Mouse (Mus musculus) bone marrow, adult 2 months (tissue): ENCODE results near the gene Gm9837. TPM values are rescaled to one million over a fixed set of nuclear protein-coding genes. Genes with fewer than 3 reads are reported as not detected.

Experiments
- H3K27ac ChIP-seq: fragments of 200-500 bp; 2 replicates; pipeline ENCODE4 v1.5.1; 2012; ENCODE audit warnings: low read depth, mild to moderate bottlenecking, control low read depth, inconsistent platforms, low read length; ENCODE audit not compliant: control insufficient read depth, poor library complexity, insufficient read depth
- H3K4me1 ChIP-seq: fragments of 200-500 bp; 2 replicates; pipeline ENCODE4 v1.6.1; 2011; ENCODE audit warnings: low read length; ENCODE audit not compliant: control insufficient read depth, insufficient read depth
- H3K4me3 ChIP-seq: fragments of 200-500 bp; replicated peaks from 2 replicates; pipeline ENCODE3; 2011; ENCODE audit warnings: mild to moderate bottlenecking, low read depth, low read length, control low read depth; ENCODE audit not compliant: control insufficient read depth
- CTCF ChIP-seq: fragments of 200-500 bp; IDR thresholded peaks from 2 replicates; pipeline ENCODE4 v1.5.1; 2011; ENCODE audit warnings: low read length, control low read depth; ENCODE audit not compliant: control insufficient read depth, insufficient read depth
- POLR2A ChIP-seq: fragments of 200-500 bp; IDR thresholded peaks from 2 replicates; pipeline ENCODE4 v1.6.1; 2011; ENCODE audit warnings: low read depth, mild to moderate bottlenecking, control low read depth, low read length, borderline replicate concordance; ENCODE audit not compliant: control insufficient read depth
- WGBS: fragments of 180-500 bp; shearing (Covaris S2); methylation state at CpG from one replicate; pipeline ENCODE4 v1.1.7; 2018; 5-methylcytosine and 5-hydroxymethylcytosine counted together
- polyA plus RNA-seq: library from polyadenylated mRNA; stranded (reverse); fragments of >200 nt; gene quantifications from 2 replicates; pipeline ENCODE4 v1.2.4, GENCODE M21; 2011; ENCODE audit warnings: low replicate concordance; ENCODE audit not compliant: missing spikeins, insufficient read depth, insufficient read length

The Gm9837 gene
- polyA plus RNA-seq, 1 experiment: not detected

DNA sequence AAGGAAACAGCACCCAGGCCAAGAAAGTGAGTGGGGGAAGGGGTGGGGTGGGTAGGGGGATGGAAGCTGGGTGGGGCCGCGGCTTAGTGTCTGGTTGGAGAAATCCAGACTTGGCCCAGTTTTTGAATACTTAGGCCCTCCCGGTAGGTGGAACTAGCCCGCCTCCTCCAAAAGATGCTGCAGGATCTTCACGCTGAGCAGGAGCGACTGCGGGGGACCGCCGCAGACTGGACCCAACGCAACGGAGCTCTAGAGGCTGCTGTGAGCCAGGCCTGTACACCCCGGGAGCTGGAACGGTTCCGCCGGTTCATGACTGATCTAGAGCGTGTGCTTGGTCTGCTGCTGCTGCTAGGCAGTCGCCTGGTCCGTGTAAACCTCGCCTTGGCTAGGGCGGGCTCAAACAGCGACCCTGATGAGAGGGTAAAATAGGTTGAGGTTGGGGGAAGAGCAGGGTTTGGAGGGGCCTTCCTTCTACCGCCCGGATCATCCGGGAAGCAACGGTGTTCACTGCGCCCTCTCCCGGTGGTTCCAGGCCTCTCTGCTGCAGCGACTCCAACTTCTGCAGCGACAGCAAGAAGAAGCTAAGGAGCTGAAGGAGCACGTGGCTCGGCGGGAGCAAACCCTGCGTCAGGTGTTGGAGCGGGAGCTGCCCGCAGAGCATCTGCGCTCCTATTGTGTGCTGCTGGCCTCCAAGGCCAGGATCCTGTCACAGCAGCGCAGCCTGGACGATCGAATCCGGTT is 3.9 kb downstream of the Gm9837 start:
- no peak overlapping the region for H3K4me3 ChIP-seq
- 26% methylated on average over 40 of the region's 40 CpGs for WGBS
- peak; percentile 74 for TF ChIP-seq CTCF
- no peak; the same call in 1 of the 2 replicates for TF ChIP-seq POLR2A
- H3K4me1 ChIP-seq: no peaks in the 10 kb centered on the region
- H3K27ac ChIP-seq: no peak overlapping the region

DNA sequence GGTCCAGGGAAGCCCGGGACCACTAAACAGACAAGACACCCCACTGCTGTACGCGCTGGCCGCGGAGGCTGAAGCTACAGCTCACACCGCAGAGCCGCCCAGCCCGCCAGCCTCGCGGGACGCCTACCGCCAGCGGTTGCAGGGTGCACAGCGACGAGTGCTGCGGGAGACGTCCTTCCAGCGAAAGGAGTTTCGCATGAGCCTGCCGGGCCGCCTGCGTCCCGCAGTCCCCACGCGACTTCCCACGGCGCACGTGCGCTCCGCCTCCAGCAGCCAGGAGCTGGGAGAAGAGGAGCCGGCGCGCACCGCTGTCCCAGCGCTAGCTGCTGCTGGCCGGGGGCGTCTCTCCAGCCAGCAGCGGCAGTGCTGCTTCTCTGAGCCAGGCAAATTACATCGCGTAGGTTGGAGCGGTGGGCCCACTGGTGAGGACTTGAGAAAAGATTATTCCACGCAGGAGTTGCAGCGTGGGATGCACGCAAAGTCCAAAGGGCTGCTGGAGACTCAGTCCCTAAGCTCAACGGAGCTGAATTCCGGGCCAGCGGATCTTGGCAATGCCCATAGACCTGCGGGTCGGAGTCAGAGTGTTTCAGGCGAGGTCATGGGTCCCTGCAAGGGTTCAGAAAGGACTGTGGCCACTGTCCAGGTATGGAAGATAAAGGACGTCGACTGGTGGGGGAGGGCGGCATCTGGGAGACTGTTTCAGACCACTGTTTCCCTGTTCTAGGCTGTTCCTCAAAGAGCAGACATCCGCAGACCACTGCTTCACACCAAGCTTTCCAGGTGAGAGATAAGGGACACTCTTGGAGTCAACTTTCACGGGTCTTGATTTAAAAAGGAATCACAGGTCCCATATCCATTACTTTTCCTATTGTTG is 6.5 kb downstream of the Gm9837 start:
- H3K27ac ChIP-seq: no peak overlapping the region
- 14% methylated on average over 55 of the region's 55 CpGs for WGBS
- TF ChIP-seq POLR2A: no peak
- no peak for TF ChIP-seq CTCF
- no peaks in the 10 kb centered on the region for H3K4me1 ChIP-seq
- H3K4me3 ChIP-seq: no peak overlapping the region

DNA sequence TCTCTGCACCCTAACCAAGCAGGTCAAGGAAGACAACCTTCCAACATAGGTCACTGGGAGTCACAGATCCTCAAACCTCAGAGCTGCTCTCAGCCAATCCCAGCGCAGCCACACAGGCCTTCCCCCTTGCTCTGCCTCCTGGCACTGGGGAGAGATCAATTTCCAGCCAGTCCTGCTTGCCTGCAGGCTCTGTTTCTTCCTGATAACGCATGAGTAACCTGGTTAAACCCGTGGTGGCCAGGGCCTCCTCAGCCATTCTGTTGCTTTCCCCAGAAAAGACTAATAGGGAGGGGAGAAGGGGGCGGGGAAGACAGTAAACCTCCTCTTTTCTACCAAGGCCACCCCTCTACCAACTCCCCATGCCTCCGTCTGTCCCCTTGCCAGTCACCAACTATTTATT is 8.6 kb downstream of the Gm9837 start:
- 50% methylated on average over 5 of the region's 5 CpGs for WGBS
- TF ChIP-seq CTCF: no peak
- TF ChIP-seq POLR2A: no peak
- H3K4me3 ChIP-seq: no peak overlapping the region
- H3K4me1 ChIP-seq: no peaks in the 10 kb centered on the region
- no peak overlapping the region for H3K27ac ChIP-seq

DNA sequence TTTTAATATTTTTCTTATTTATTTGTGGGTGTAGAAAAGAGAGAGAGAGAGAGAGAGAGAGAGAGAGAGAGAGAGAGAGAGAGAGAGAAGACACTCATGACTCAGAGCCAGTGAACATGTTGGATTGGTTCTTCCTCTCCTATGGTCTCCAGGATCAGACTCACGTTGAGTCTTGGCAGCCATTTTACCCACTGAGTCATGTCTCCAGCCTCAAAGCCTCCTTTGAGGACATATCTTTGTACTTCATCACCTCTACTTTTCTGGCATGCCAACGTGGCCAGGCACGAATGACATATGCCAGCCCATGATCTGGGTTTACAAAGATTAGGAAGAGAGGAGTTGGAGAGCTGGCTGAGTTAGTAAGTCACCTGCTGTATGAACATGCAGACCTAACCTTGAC is 10.1 kb downstream of the Gm9837 start:
- Histone ChIP-seq H3K4me1 (no peaks in the 10 kb centered on the region), H3K4me3 (no peak overlapping the region), H3K27ac (no peak overlapping the region)
- 51% methylated on average over 3 of the region's 3 CpGs for WGBS
- TF ChIP-seq CTCF: no peak
- TF ChIP-seq POLR2A: no peak

DNA sequence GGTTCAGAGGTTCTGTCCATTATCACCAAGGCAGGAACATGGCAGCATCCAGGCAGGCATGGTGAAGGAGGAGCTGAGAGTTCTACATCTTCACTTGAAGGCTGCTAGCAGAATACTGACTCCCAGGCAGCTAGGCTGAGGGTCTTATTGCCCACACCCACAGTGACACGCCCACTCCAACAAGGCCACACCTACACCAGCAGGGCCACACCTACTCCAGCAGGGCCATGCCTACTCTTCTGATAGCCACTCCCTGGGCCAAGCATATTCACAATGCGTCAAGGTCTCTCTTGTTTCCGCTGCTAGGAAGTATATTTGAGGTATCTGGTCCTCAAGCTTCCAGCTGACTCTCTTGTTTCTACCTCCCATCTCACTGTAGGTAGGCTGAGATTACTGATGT is 11.3 kb downstream of the Gm9837 start:
- H3K4me1 ChIP-seq: no peaks in the 10 kb centered on the region
- H3K27ac ChIP-seq: no peak overlapping the region
- whole genome bisulfite sequencing: 76% methylated on average over 3 of the region's 3 CpGs
- H3K4me3 ChIP-seq: no peak overlapping the region
- TF ChIP-seq CTCF (no peak), POLR2A (no peak)

DNA sequence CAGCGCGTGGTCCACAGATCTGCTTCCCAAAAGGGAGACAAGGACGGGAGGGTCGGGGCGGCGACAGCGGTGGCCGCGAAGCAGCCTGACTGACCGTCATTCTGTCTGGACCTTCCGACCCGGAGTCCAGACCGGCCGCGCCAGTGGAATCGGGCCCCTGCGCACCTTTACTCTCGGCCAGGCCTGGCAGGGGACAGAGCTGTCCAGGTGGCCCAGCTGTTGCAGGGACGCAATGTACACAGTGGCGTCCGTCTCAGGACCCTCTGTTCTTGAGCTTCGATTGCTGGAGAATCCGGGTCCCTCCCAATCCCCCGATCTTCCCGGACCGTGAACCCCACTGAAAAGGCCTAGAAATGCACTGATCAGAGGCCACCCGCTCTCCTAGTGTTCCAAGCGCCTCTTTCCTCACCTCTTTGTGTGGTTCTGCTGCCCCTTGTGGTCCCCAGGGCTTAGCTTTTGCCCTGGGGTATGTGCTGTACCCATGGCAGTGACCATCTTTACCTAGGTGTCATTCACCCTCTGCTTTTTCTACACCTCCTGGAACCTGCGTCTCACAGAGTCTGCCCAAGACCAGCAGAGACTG is 12.8 kb downstream of the Gm9837 start:
- 23% methylated on average over 29 of the region's 29 CpGs for WGBS
- Histone ChIP-seq H3K27ac (no peak overlapping the region), H3K4me1 (no peaks in the 10 kb centered on the region), H3K4me3 (peak overlapping the region; percentile 44)
- TF ChIP-seq CTCF (no peak), POLR2A (no peak)

DNA sequence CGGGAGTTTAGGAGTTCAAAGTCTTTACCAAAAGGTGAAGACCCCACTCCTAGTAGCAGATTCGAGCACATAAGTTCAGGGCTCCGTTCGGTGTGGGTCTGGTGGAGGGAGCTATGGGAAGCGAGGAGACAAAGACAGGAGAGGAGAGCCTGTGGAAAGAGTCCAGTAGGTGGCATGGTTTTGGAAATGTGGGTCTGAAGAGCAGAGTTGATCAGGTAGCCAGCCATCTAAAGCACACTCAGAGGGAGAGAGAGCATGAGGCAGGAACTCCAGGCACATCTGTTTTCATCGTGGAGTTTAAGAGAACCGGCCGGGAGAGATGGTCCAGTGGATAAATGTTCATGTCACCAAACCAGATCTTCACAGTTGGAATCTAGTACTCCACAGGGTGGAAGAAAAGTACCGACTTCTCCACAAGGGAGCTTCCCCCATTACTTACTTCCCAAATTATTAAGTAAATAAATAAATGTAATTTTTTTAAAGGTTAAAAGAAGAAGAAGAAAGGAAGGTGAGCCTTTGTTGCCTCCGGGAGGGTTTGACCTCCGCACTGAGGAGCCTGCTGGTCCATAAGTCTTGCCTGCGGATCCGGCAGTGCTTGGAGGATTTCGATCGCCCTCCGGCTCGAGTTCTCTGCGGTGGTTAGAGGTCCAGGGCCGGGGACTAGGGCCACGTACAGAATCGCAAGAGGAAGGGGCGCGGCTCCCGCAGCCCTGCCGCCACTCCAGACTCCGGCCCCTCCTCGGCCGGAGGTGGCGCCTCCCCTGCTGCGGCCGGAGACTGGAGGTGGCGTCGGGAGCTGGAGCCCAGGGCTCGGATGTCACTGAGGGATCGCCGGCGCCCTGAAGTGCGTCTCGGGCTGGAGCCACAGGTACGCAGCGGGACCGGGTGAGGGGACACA is 13.6 kb downstream of the Gm9837 start, which contains the start of the genes Gm10447 and Shroom1:
Gene Gm10447 (minus strand): TSS at position 637 of the 898 bp plus-strand sequence.
Gene Shroom1 (plus strand): TSS at position 732 of the 898 bp plus-strand sequence.
- Histone ChIP-seq H3K4me1 (no peaks in the 10 kb centered on the region), H3K27ac (no peak within 1 kb of the TSS), H3K4me3 (peak within 1 kb of the TSS; percentile 44)
- 6% methylated on average over 42 of the region's 42 CpGs for WGBS
- TF ChIP-seq POLR2A (no peak), CTCF (no peak)
